Mouse (Mus musculus) neural tube, embryonic 14.5 days (tissue): Measurements from ENCODE around the gene Clmp. TPM values are rescaled to one million over a fixed set of nuclear protein-coding genes. Genes with fewer than 3 reads are reported as not detected.

Experiments used
- ATAC-seq: fragments of 200-750 bp; cut with Nextera tagmentation; 2 replicates; pipeline ENCODE4 v1.8.0; 2017; ENCODE audit warnings: low read depth, mild to moderate bottlenecking, moderate TSS enrichment, moderate library complexity
- H3K27ac ChIP-seq: fragments of 300-500 bp; sonication (generic); 2 replicates; pipeline ENCODE4 v1.5.1; 2014; ENCODE audit warnings: low read depth, mild to moderate bottlenecking, control low read depth, low read length, moderate library complexity, mixed read lengths
- H3K27me3 ChIP-seq: fragments of 300-500 bp; sonication (generic); 2 replicates; pipeline ENCODE4 v1.6.1; 2014; ENCODE audit warnings: low read length; ENCODE audit not compliant: control insufficient read depth, insufficient read depth
- H3K36me3 ChIP-seq: fragments of 300-500 bp; sonication (generic); 2 replicates; pipeline ENCODE4 v1.6.1; 2014; ENCODE audit warnings: low read length, mixed read lengths; ENCODE audit not compliant: control insufficient read depth, insufficient read depth
- H3K4me1 ChIP-seq: fragments of 300-500 bp; sonication (generic); 2 replicates; pipeline ENCODE4 v1.6.1; 2014; ENCODE audit warnings: low read length; ENCODE audit not compliant: control insufficient read depth, insufficient read depth
- H3K4me2 ChIP-seq: fragments of 300-500 bp; sonication (generic); 2 replicates; pipeline ENCODE4 v1.6.1; 2014; ENCODE audit warnings: mild to moderate bottlenecking, low read depth, low read length, control low read depth
- H3K4me3 ChIP-seq: fragments of 300-500 bp; sonication (generic); 2 replicates; pipeline ENCODE4 v1.5.1; 2014; ENCODE audit warnings: low read depth, low read length, control low read depth, mixed read lengths
- H3K9ac ChIP-seq: fragments of 300-500 bp; sonication (generic); replicated peaks from 2 replicates; pipeline ENCODE4 v1.6.1; 2014; ENCODE audit warnings: low read depth, mild to moderate bottlenecking, control low read depth, low read length, mixed read lengths
- H3K9me3 ChIP-seq: fragments of 300-500 bp; sonication (generic); 2 replicates; pipeline ENCODE4 v1.6.1; 2016; ENCODE audit warnings: low read length; ENCODE audit not compliant: control insufficient read depth
- WGBS: fragments of 180-500 bp; shearing (Covaris S2); extraction: QIAGEN DNeasy Blood & Tissue Kit; methylation state at CpG from one replicate; pipeline ENCODE4 v1.1.7; 2014; 5-methylcytosine and 5-hydroxymethylcytosine counted together
- polyA plus RNA-seq: library from polyadenylated mRNA; unstranded; fragments of >200 nt; fragmentation: Nextera tagmentation; extraction: Ambion mirVana; gene quantifications from 2 replicates; pipeline ENCODE4 v1.2.1, GENCODE M21; 2014

Clmp gene
- polyA plus RNA-seq, 1 experiment from 2014 or later = 62.0 TPM

DNA sequence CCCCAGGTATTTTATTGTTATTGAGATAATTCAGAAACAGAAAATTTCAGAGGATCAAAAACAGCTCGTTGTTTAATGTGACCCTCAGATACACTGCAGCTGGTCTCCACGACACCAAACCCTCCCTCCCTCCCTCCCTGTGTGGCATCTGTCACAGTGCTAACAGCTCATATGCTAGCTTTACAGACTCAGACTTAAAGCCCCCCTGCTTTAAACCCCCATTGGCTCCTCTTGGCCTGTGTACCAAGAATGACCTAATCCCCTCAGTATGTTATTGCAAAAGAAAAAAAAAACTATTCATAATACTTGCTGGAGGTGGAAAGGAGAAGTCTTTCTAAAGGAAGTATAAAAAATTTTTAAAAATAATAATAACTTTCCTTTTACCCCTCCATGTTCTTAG, 46.5 kb downstream of the Clmp start:
- Histone ChIP-seq H3K9ac (no peak overlapping the region), H3K27me3 (no peaks in the 10 kb centered on the region), H3K36me3 (no peaks in the 10 kb centered on the region), H3K9me3 (no peaks in the 10 kb centered on the region), H3K4me2 (no peak overlapping the region), H3K27ac (no peak overlapping the region), H3K4me1 (peaks cover 8% of the 10 kb centered on the region), H3K4me3 (no peak overlapping the region)
- WGBS = 11% methylated on average over 2 of the region's 2 CpGs
- ATAC-seq = no peak

DNA sequence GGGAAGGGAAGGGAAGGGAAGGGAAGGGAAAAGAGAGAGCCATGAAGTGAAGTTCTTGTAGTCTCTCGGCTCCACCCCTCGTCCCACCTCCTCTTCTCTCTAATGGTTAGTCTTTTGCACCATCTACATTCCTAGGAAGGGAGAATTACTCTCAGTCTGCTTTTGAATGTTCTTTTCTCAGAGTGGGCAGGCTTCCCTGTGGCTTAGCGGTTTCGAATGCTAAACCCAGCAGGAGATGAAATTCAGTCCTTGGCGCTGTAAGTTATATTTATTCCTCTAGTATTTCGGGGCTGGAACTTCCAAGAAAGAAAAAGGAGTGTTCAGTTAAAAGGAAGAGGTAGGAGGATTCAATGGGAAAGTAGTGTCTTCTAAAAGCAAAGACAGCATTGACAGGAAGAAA, 51.4 kb downstream of the Clmp start:
- Histone ChIP-seq H3K9me3 (no peaks in the 10 kb centered on the region), H3K4me2 (no peak overlapping the region), H3K4me3 (no peak overlapping the region), H3K9ac (no peak overlapping the region), H3K36me3 (no peaks in the 10 kb centered on the region), H3K27me3 (no peaks in the 10 kb centered on the region), H3K27ac (no peak overlapping the region), H3K4me1 (no peaks in the 10 kb centered on the region)
- 66% methylated on average over 6 of the region's 6 CpGs for WGBS
- ATAC-seq = no peak

DNA sequence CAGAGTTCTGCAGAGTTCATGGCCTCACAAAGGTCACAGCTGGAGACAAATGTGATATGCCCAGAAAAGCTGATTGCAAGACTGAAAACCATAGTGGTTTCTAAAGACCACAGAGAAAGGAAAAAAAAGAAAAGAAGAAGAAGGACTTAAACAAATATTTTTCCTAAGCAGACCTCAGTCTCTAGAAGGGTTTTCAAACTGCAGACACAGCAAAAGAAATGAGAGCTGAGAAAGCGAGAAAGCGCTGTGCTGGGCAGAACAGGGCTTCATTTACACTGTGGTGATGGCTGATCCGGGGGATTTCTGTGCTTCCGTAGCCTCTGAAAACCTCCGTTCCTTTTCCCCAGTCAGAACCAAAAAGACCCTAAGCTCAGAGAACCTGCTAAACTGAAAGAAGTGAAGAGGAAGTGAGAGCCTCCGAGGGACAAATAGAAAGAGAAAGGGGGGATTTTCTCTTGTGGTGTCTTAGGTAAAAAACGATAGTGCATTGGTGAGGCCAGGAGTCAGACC, 57.8 kb downstream of the Clmp start:
- ATAC-seq = no peak

DNA sequence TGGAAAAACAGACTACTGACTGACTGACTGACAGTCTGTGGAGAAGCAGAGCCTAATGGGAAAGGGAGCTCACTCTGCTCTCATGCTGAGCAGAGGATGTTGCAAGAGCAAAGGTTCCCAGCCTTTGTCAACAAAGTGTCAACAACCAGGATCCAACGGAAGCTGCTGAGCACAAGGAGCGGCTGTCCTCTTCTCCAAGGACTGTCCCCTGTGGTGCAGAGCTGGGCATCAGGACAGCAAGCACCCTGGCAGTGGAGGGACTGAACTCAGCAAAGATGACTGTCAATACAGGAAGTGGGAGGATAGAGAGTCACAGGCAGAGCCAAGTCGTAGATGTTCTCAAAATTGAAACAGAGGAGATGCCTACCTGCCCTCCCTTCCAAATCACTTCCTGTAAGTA, 58.5 kb downstream of the Clmp start:
- Histone ChIP-seq H3K4me3 (no peak overlapping the region), H3K9ac (no peak overlapping the region), H3K27ac (no peak overlapping the region), H3K4me1 (0 out of 2 replicates have a peak, but pooled peaks cover 2% of the 10 kb centered on the region), H3K36me3 (no peaks in the 10 kb centered on the region), H3K4me2 (no peak overlapping the region), H3K9me3 (no peaks in the 10 kb centered on the region), H3K27me3 (no peaks in the 10 kb centered on the region)
- no peak for ATAC-seq
- 49% methylated on average over 3 of the region's 3 CpGs for WGBS

More for the DNA sequence above, 57.8 kb downstream of the Clmp start:
- H3K4me1 ChIP-seq = 0 out of 2 replicates have a peak, but pooled peaks cover 2% of the 10 kb centered on the region
- H3K4me3 ChIP-seq = no peak overlapping the region
- no peaks in the 10 kb centered on the region for H3K27me3 ChIP-seq
- WGBS = 58% methylated on average over 7 of the region's 7 CpGs
- no peak overlapping the region for H3K9ac ChIP-seq
- no peaks in the 10 kb centered on the region for H3K9me3 ChIP-seq
- H3K4me2 ChIP-seq = no peak overlapping the region
- H3K27ac ChIP-seq = no peak overlapping the region
- H3K36me3 ChIP-seq = no peaks in the 10 kb centered on the region

DNA sequence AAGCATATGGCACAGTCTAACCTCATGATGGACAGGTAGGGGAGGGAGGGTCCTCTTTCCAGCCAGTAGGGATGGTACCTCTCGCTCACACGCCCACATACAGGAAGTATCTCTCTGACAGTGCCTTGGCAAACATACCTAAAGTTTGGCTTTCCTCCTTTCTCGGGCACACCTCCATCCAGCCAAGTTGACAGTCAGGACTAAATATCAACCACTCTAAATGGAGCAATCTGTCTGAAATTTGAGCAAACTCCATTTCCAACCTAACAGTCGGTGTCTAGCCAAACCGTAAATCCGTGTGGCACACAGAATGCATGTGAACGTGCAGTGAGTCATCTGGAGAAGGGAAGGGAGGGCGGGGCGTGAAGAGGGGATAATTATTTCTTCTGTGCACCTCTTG, 61.0 kb downstream of the Clmp start:
- Histone ChIP-seq H3K9ac (no peak overlapping the region), H3K27ac (no peak overlapping the region; the same call in 1 of the 2 replicates), H3K9me3 (no peaks in the 10 kb centered on the region), H3K4me1 (0 out of 2 replicates have a peak, but pooled peaks cover 2% of the 10 kb centered on the region), H3K36me3 (no peaks in the 10 kb centered on the region), H3K4me3 (no peak overlapping the region), H3K27me3 (no peaks in the 10 kb centered on the region), H3K4me2 (no peak overlapping the region)
- WGBS = 68% methylated on average over 9 of the region's 9 CpGs
- ATAC-seq = no peak

DNA sequence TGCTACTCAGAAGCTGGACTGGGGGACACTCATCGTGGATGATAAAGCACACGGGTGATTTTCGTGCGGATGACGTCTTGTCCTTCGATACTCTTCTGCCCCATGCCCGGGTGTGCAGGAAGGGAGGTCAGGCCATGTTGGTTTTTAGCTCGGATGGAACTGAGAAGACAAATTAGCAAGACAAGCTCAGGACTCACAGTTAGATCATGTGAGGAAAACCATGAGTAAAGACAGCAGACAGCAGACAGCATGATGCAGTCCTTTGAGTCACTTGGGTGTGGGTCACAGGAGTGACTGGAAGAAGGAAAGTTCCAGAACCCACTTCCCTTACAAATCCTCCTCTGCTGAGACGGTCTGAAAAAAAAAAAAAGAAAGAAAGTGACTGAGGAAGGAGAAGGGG, 61.5 kb downstream of the Clmp start:
- ATAC-seq = no peak
- Histone ChIP-seq H3K36me3 (no peaks in the 10 kb centered on the region), H3K27me3 (no peaks in the 10 kb centered on the region), H3K4me3 (no peak overlapping the region), H3K9me3 (no peaks in the 10 kb centered on the region), H3K4me1 (0 out of 2 replicates have a peak, but pooled peaks cover 2% of the 10 kb centered on the region), H3K9ac (no peak overlapping the region), H3K27ac (no peak overlapping the region), H3K4me2 (no peak overlapping the region)
- 78% methylated on average over 9 of the region's 9 CpGs for WGBS

DNA sequence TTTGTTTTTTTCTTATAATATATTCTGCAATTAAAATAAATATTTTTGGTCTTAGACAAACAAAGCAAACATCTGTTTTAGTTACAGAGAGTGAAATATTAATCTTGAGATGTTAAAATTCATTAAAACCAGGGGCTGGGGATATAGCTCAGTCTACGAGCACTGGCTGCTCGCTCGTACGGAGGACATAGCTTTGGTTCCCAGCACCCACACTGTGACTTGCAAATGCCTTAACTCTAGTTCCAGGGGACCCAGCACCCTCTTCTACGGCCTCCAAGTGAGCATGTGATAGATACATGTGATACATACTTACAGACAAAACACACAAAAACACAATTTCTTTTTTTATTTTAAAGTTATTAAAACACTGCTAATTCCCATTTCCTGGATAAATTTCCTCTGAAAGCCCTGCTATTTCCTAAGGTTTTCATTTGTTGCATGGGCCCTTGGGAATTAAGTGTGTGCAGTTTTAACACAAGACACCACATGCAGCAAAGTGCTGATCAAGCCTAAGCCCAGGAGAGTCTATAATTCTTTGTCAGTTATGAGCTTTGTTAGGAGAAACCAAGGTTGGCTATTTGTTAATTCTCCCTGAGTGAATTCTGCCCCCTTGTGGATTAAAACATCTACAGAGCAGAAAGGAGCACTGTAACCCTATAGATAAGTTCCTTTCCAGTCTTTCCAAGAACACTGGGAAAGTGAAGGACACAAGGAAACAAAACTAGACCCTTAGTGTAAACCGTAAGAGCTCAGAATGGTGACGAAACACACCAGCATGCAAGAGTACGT, 64.3 kb downstream of the Clmp start:
- Histone ChIP-seq H3K27me3 (no peaks in the 10 kb centered on the region), H3K9ac (no peak overlapping the region), H3K4me3 (no peak overlapping the region), H3K4me2 (no peak overlapping the region), H3K36me3 (no peaks in the 10 kb centered on the region), H3K27ac (no peak overlapping the region), H3K9me3 (no peaks in the 10 kb centered on the region), H3K4me1 (0 out of 2 replicates have a peak, but pooled peaks cover 2% of the 10 kb centered on the region)
- WGBS = 76% methylated on average over 8 of the region's 8 CpGs
- peak; percentile 39; the same call in 1 of the 2 replicates for ATAC-seq

DNA sequence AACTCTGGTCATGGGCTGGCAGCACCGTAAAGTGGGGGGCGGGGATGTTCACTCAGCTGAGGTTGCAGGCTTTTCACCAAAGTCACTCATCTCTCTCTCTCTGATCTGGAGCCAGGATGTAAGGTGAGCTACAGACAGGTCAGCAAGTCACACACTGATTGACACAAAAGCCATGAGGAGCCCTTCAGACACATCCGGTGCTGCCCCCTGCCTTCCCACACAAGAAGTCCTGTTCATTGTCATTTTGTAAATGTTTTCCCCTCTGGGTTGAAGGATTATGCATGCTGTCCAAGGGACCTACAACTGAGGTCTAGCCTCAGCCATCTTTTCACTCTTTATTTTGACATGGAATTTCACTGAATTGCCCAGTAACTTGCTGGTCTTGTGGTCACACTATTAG, 66.0 kb downstream of the Clmp start:
- H3K4me3 ChIP-seq = no peak overlapping the region
- H3K27me3 ChIP-seq = no peaks in the 10 kb centered on the region
- H3K9me3 ChIP-seq = no peaks in the 10 kb centered on the region
- no peak overlapping the region for H3K4me2 ChIP-seq
- no peaks in the 10 kb centered on the region for H3K36me3 ChIP-seq
- no peak for ATAC-seq
- no peak overlapping the region for H3K27ac ChIP-seq
- H3K9ac ChIP-seq = no peak overlapping the region
- 51% methylated on average over 3 of the region's 3 CpGs for WGBS
- H3K4me1 ChIP-seq = peaks cover 2% of the 10 kb centered on the region; the same call in 1 of the 2 replicates

DNA sequence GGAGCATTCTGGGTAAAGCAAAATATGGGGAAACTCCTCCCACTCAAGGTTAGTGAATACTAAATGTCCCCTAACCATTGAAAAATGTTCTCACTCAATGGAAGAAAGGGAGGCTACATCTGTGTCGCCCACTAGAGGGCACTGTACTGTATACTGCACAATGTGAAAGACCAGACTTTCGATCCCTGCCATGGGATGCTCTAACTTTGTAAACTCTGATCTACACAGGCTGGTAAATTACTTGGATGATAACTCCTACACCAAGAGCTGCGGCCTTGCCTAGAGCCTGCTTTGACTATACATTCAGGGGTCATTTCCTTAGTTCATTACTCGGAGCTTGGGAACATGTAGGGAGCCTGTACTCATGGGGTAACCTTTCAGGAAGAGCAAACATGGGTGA, 70.6 kb downstream of the Clmp start:
- Histone ChIP-seq H3K27ac (no peak overlapping the region), H3K27me3 (no peaks in the 10 kb centered on the region), H3K4me2 (no peak overlapping the region; the same call in 1 of the 2 replicates), H3K4me1 (peaks cover 12% of the 10 kb centered on the region), H3K9me3 (no peaks in the 10 kb centered on the region), H3K9ac (no peak overlapping the region), H3K36me3 (no peaks in the 10 kb centered on the region), H3K4me3 (no peak overlapping the region)
- 20% methylated on average over 4 of the region's 4 CpGs for WGBS
- ATAC-seq = no peak
